Mouse (Mus musculus) lung, embryonic 15.5 days (tissue): Measurements from ENCODE around the gene Col6a5. TPM values are rescaled to one million over a fixed set of nuclear protein-coding genes. Genes with fewer than 3 reads are reported as not detected.

Source experiments
- ATAC-seq: fragments of 200-750 bp; cut with Nextera tagmentation; 2 replicates; pipeline ENCODE4 v1.8.0; 2017; ENCODE audit warnings: moderate number of reproducible peaks, borderline replicate concordance; ENCODE audit not compliant: low FRiP score, low TSS enrichment; ENCODE audit errors: extremely low read depth
- H3K27ac ChIP-seq: fragments of 300-500 bp; sonication (generic); 2 replicates; pipeline ENCODE4 v1.5.1; 2015; ENCODE audit warnings: moderate library complexity, mild to moderate bottlenecking, inconsistent platforms
- H3K27me3 ChIP-seq: fragments of 300-500 bp; sonication (generic); 2 replicates; pipeline ENCODE4 v1.6.1; 2015; ENCODE audit warnings: inconsistent platforms
- H3K36me3 ChIP-seq: fragments of 300-500 bp; sonication (generic); 2 replicates; pipeline ENCODE4 v1.6.1; 2015; ENCODE audit warnings: inconsistent platforms
- H3K4me1 ChIP-seq: fragments of 300-500 bp; sonication (generic); 2 replicates; pipeline ENCODE4 v1.6.1; 2015; ENCODE audit warnings: inconsistent platforms
- H3K4me2 ChIP-seq: fragments of 300-500 bp; sonication (generic); 2 replicates; pipeline ENCODE4 v1.6.1; 2015; ENCODE audit warnings: inconsistent platforms, mild to moderate bottlenecking, moderate library complexity
- H3K4me3 ChIP-seq: fragments of 300-500 bp; sonication (generic); 2 replicates; pipeline ENCODE4 v1.5.1; 2015; ENCODE audit warnings: mild to moderate bottlenecking, inconsistent platforms
- H3K9ac ChIP-seq: fragments of 300-500 bp; sonication (generic); 2 replicates; pipeline ENCODE4 v1.6.1; 2015; ENCODE audit warnings: inconsistent platforms
- H3K9me3 ChIP-seq: fragments of 300-500 bp; sonication (generic); 2 replicates; pipeline ENCODE4 v1.6.1; 2016; ENCODE audit warnings: inconsistent platforms
- WGBS: fragments of 180-500 bp; shearing (Covaris S2); methylation state at CpG from one replicate; pipeline ENCODE4 v1.1.7; 2015; 5-methylcytosine and 5-hydroxymethylcytosine counted together
- polyA plus RNA-seq: library from polyadenylated mRNA; unstranded; fragments of >200 nt; fragmentation: Nextera tagmentation; extraction: Ambion mirVana; gene quantifications from 2 replicates; pipeline ENCODE4 v1.2.1, GENCODE M21; 2015

Gene Col6a5
- 0.26 and 0.29 TPM in 2 replicates for polyA plus RNA-seq

DNA sequence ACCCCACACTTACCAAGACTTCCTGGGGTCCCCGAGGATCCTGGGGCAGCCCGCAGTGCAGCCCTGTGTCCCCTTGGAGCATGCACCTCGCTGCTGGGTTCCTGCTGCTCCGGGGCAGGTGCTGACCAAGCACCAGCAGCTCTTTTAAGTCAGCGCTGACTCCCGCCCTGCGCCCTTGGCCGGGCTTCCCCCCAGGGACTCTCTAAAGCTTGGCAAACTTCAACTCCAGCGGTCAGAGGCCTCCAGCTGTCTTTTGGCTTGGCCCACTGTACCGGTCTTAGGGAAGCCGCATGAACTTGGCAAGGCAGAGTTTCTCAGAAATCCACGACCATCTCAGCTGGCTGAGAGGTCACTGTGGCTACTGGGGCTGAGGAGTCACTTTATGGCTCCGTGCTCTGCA, at the start of gene Col6a5:
TSS of gene Col6a5 (minus strand) at position 111 of the 400 bp plus-strand sequence.
- peaks cover 14% of the 10 kb centered on the region for H3K4me1 ChIP-seq
- peak; percentile 67; the same call in 1 of the 2 replicates for ATAC-seq
- H3K27ac ChIP-seq, result no peak within 1 kb of the TSS
- H3K4me2 ChIP-seq, result peak within 1 kb of the TSS; percentile 36
- no peak within 1 kb of the TSS for H3K4me3 ChIP-seq
- no peaks in the 10 kb centered on the region for H3K9me3 ChIP-seq
- peak within 1 kb of the TSS; percentile 10; the same call in 1 of the 2 replicates for H3K9ac ChIP-seq
- no peaks in the 10 kb centered on the region for H3K36me3 ChIP-seq
- no peaks in the 10 kb centered on the region for H3K27me3 ChIP-seq
- 5% methylated on average over 13 of the region's 13 CpGs for WGBS

DNA sequence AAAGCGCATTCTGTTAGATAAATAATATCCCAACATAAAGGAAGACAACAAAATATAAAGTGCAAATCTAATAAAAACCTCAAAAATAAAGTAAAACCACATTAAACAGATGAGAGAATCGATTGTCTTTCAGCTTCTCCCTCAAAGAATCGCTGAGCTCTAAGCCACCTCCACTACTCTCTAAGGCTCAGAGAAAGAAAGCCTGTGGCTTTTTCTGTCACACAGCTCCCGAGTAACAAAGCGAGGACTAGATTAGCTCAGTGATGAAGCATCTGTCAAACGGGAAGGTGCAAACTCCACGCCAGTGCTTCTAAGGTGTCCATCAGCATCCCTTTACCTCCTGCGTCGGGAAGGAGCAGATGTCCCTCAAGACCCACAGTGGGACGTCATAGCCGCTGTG, 37.5 kb upstream of the Col6a5 start:
- Histone ChIP-seq H3K4me2 (no peak overlapping the region), H3K4me1 (no peaks in the 10 kb centered on the region), H3K4me3 (no peak overlapping the region), H3K36me3 (no peaks in the 10 kb centered on the region), H3K27ac (no peak overlapping the region), H3K9ac (no peak overlapping the region), H3K9me3 (no peaks in the 10 kb centered on the region), H3K27me3 (no peaks in the 10 kb centered on the region)
- 45% methylated on average over 11 of the region's 11 CpGs for WGBS
- ATAC-seq, result no peak

DNA sequence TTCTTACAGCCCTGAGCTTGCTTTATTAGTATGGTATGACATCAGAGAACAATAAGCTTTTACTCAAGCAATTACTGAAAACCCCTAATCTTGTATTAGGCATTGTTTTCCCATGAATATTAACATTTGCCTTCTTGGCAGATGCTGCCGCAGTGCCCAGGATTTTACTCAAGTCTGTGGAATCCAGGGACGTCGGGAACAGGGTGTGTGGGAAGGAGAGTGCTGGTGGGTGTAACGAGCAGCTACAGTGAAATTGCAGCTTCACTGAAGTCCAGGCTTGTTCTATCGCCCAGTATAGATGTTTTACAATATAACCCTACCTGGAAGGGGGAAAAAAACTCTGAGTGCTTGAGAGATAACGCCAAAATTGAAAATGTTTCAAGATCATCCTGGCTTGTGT, 32.0 kb upstream of the Col6a5 start:
- no peak overlapping the region for H3K4me3 ChIP-seq
- no peaks in the 10 kb centered on the region for H3K4me1 ChIP-seq
- H3K9ac ChIP-seq, result no peak overlapping the region
- no peaks in the 10 kb centered on the region for H3K9me3 ChIP-seq
- no peak for ATAC-seq
- no peaks in the 10 kb centered on the region for H3K27me3 ChIP-seq
- no peaks in the 10 kb centered on the region for H3K36me3 ChIP-seq
- H3K4me2 ChIP-seq, result no peak overlapping the region
- 71% methylated on average over 6 of the region's 6 CpGs for WGBS
- H3K27ac ChIP-seq, result no peak overlapping the region

DNA sequence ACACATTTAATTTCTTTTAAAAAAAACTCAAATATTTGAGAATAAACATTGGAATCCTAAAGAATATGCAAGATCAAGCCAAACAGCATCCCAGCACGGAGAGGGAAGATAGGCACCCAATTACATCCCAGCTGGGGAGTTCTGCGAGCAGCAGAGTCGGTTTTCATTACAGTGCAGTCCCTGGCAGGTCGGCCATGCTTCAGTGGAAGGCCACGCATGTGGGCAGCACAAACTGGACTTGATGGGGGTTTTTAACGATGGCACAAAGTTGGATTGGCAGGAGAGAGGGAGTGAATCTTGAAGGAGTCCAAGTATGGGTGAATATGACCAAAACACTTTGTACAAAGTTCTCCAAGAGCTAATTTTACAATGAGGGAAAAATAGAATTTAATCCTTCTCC, 29.7 kb upstream of the Col6a5 start:
- no peaks in the 10 kb centered on the region for H3K9me3 ChIP-seq
- H3K4me3 ChIP-seq, result no peak overlapping the region
- H3K36me3 ChIP-seq, result no peaks in the 10 kb centered on the region
- 67% methylated on average over 6 of the region's 6 CpGs for whole genome bisulfite sequencing
- no peak overlapping the region for H3K4me2 ChIP-seq
- no peak overlapping the region for H3K9ac ChIP-seq
- H3K4me1 ChIP-seq, result no peaks in the 10 kb centered on the region
- H3K27ac ChIP-seq, result no peak overlapping the region
- no peak for ATAC-seq
- H3K27me3 ChIP-seq, result no peaks in the 10 kb centered on the region

DNA sequence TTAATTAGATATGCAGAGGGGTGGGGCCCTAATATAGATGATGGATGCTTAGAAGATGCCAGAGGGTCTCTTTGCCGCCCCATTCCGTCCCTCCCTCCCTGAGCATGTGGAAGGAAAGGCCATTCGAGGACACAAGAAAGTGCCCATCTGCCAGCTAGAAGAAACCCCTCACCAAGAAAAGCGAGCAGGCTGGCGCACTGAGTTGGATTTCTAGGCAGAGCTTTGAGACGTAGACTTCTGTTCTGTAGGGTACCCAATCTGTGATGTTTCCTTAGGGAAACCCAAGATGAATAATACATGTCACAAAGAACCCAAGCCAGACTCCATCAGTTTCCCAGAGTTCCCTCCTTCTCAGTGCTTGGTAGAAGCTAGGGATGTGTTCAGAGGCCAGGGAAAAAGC, 29.0 kb upstream of the Col6a5 start:
- 77% methylated on average over 6 of the region's 6 CpGs for WGBS
- H3K4me1 ChIP-seq, result no peaks in the 10 kb centered on the region
- H3K9me3 ChIP-seq, result no peaks in the 10 kb centered on the region
- no peak overlapping the region for H3K9ac ChIP-seq
- H3K4me2 ChIP-seq, result no peak overlapping the region
- no peaks in the 10 kb centered on the region for H3K36me3 ChIP-seq
- H3K27me3 ChIP-seq, result no peaks in the 10 kb centered on the region
- no peak for ATAC-seq
- no peak overlapping the region for H3K27ac ChIP-seq
- no peak overlapping the region for H3K4me3 ChIP-seq

DNA sequence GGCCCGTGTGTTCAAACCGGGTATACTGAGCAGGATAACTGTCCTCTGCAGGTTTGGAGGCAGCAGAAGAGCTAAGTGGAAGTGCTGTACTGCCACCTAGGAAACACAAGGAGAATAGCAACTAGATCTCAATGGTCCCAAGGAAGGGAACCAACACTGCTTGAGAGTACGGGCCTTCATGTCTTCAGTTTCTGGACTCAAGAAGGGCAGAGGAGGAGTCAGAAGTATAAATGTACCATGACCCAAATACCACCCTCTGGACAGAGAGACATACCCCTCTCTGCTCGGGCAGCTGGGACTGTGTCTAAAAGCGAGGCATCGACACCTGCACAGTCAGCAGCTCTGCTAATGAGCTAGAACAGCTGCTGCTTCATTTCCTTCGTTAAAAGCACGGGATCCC, 27.7 kb upstream of the Col6a5 start:
- Histone ChIP-seq H3K27ac (no peak overlapping the region), H3K36me3 (no peaks in the 10 kb centered on the region), H3K4me1 (no peaks in the 10 kb centered on the region), H3K27me3 (peaks cover 4% of the 10 kb centered on the region; the same call in 1 of the 2 replicates), H3K4me3 (no peak overlapping the region), H3K4me2 (no peak overlapping the region), H3K9me3 (no peaks in the 10 kb centered on the region), H3K9ac (no peak overlapping the region)
- WGBS, result 59% methylated on average over 8 of the region's 8 CpGs
- ATAC-seq, result no peak

DNA sequence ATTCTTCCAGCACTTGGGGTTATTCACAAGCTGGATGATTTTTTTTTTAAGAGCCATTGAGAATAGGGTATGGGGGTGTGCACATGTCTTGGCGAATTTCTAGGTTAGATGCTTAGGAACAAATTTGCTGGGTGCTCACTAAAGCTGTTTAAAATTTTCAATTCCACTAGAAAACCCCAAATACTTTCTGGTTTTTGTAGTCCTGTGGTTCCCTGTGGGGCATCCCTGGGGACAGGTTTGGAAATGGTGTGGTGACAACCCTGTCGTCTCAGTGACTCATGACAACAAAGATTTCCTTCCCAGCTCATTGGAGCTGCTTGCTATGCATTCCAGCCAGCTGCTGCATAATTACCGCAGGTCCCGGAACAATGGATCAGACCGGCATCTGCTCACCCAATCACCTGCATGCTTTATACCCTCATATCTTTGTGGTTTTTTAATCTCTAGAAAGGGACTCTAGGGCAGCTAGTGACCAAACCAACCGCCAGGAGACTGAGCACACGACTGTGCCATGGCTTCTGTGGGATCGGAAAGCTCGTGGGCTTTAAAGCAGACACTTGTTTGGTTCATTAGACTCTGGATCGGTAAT, 24.6 kb upstream of the Col6a5 start:
- no peak for ATAC-seq
- no peak overlapping the region for H3K4me2 ChIP-seq
- H3K4me1 ChIP-seq, result no peaks in the 10 kb centered on the region
- WGBS, result 41% methylated on average over 10 of the region's 10 CpGs
- no peak overlapping the region for H3K9ac ChIP-seq
- peaks cover 4% of the 10 kb centered on the region; the same call in 1 of the 2 replicates for H3K27me3 ChIP-seq
- H3K27ac ChIP-seq, result no peak overlapping the region
- H3K36me3 ChIP-seq, result no peaks in the 10 kb centered on the region
- H3K4me3 ChIP-seq, result no peak overlapping the region
- no peaks in the 10 kb centered on the region for H3K9me3 ChIP-seq

DNA sequence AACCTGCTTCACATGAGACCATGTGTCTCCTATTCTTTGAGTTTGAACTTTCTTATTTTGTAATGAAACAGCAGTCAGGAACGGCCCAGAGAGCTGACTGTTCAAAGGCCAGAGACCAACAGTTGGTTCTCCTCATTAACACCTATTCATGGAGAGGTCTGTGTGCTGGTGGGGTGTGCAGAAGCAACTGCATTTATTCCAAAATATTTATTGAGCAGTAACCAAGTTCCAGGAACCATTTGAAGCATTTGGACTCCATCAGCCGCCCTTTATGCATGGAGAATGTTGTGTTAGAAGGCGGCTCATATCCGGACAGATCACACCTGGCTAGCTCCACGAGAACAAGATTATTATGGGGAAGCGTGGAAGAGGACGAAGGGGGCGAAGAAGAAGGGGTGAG, 18.0 kb upstream of the Col6a5 start:
- Histone ChIP-seq H3K9ac (no peak overlapping the region), H3K4me3 (no peak overlapping the region), H3K27me3 (peaks cover 5% of the 10 kb centered on the region; the same call in 1 of the 2 replicates), H3K27ac (no peak overlapping the region), H3K4me2 (no peak overlapping the region), H3K36me3 (no peaks in the 10 kb centered on the region), H3K9me3 (no peaks in the 10 kb centered on the region), H3K4me1 (peaks cover 2% of the 10 kb centered on the region; the same call in 1 of the 2 replicates)
- ATAC-seq, result no peak
- WGBS, result 75% methylated on average over 8 of the region's 8 CpGs

DNA sequence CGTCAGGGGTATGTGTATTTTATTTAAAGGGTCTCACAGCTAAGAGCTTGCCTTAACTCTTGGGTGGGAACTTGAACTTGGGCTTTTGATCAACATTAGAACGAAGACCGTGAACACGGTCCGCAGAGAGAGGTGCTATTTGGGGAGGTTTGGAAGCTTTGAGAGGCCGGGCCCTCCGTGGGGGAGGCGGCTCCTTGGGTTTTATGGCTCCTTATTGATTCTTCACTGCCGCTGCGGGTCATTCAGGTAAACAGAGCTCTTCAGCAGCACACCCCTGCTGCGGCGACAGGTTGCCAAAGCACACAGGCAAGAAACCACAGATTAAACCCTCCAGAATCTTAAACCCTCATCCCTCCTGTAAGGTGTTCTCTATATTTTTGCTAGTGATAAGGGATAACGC, 16.4 kb upstream of the Col6a5 start:
- no peak overlapping the region for H3K27ac ChIP-seq
- no peaks in the 10 kb centered on the region for H3K36me3 ChIP-seq
- no peak overlapping the region for H3K9ac ChIP-seq
- H3K9me3 ChIP-seq, result no peaks in the 10 kb centered on the region
- H3K4me1 ChIP-seq, result peaks cover 5% of the 10 kb centered on the region; the same call in 1 of the 2 replicates
- no peak overlapping the region for H3K4me3 ChIP-seq
- H3K4me2 ChIP-seq, result peak overlapping the region; percentile 31
- ATAC-seq, result no peak
- WGBS, result 16% methylated on average over 13 of the region's 13 CpGs
- H3K27me3 ChIP-seq, result peaks cover 5% of the 10 kb centered on the region; the same call in 1 of the 2 replicates

DNA sequence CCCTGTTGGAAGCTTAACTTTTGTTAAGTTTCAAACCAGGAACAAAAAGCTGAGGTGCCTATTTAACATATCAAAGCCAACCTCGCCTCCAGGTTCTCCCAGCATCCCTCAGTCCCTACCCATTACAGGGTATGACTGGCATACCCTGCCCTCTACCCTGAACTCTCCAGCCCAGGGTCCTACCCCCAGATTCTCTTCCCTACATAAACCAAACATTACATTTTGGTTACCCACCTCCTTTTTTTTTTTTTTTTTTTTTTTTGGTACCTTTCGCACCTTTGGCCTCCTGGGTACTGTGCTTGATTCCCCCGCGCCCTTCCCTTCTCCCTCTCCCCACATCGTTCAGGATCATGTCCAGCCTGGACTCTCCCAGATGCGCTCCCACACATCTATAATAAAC, 15.9 kb upstream of the Col6a5 start:
- Histone ChIP-seq H3K9ac (no peak overlapping the region), H3K4me1 (peaks cover 5% of the 10 kb centered on the region; the same call in 1 of the 2 replicates), H3K36me3 (no peaks in the 10 kb centered on the region), H3K9me3 (no peaks in the 10 kb centered on the region), H3K27me3 (peaks cover 5% of the 10 kb centered on the region; the same call in 1 of the 2 replicates), H3K4me3 (no peak overlapping the region), H3K4me2 (no peak overlapping the region), H3K27ac (no peak overlapping the region)
- ATAC-seq, result no peak
- 44% methylated on average over 6 of the region's 6 CpGs for WGBS

DNA sequence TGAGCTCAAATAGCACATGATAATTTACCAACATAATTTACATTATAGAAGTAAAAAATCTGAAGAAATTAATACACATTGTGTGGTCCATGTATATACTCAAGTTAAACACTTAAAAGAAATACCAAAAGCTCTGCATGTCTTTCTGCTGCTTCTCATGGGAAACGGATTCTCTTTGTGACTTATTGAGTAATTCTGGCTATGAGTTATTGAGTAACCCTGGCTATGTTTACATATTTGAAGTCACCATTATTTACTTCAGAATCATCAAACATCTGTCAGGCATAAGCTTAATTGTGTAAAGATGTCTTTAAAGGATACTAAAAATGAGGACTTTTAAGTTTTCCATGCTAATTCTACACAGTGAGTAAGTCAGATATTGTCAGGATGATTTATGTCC, 13.3 kb upstream of the Col6a5 start:
- peak; percentile 24; the same call in 1 of the 2 replicates for ATAC-seq
- no peak overlapping the region for H3K9ac ChIP-seq
- H3K27ac ChIP-seq, result no peak overlapping the region
- no peak overlapping the region for H3K4me2 ChIP-seq
- H3K36me3 ChIP-seq, result no peaks in the 10 kb centered on the region
- 31% methylated on average over 1 of the region's 1 CpGs for WGBS
- H3K27me3 ChIP-seq, result peaks cover 5% of the 10 kb centered on the region; the same call in 1 of the 2 replicates
- no peaks in the 10 kb centered on the region for H3K9me3 ChIP-seq
- H3K4me3 ChIP-seq, result no peak overlapping the region
- H3K4me1 ChIP-seq, result peaks cover 5% of the 10 kb centered on the region; the same call in 1 of the 2 replicates

DNA sequence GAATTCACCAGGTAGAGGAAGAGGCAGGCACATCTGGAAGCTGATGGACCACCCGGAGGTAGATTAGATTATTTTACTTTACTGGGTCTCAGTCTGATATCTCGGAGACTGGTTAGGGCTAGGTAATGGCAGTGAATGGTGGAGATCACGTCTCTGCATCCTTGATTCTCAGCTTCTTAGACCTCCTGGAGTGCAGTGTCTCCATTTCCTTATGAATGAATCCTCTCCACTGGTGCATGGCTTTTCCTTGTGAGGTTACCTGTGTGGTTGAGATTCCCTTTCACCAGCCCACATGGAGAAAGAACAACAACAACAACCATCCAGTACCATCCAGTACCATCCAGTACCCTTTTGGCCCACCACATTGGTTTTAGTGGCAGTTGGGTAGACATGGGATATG, 11.6 kb upstream of the Col6a5 start:
- Histone ChIP-seq H3K27me3 (peaks cover 3% of the 10 kb centered on the region; the same call in 1 of the 2 replicates), H3K4me3 (no peak overlapping the region), H3K4me1 (peaks cover 5% of the 10 kb centered on the region; the same call in 1 of the 2 replicates), H3K27ac (no peak overlapping the region), H3K4me2 (no peak overlapping the region), H3K36me3 (no peaks in the 10 kb centered on the region), H3K9me3 (no peaks in the 10 kb centered on the region), H3K9ac (no peak overlapping the region)
- no peak for ATAC-seq
- 86% methylated on average over 3 of the region's 3 CpGs for WGBS
